Mouse (Mus musculus) testis, adult 2 months (tissue): Measurements from ENCODE around the gene Gpm6b. TPM values are rescaled to one million over a fixed set of nuclear protein-coding genes. Genes with fewer than 3 reads are reported as not detected.

Experiments used
- H3K27ac ChIP-seq: fragments of 200-500 bp; 2 replicates; pipeline ENCODE4 v1.5.1; 2012; ENCODE audit warnings: low read depth, low read length; ENCODE audit not compliant: control insufficient read depth, insufficient read depth
- H3K27me3 ChIP-seq: fragments of 200-500 bp; 2 replicates; pipeline ENCODE4 v1.6.1; 2012; ENCODE audit warnings: mild to moderate bottlenecking, low read length, moderate library complexity; ENCODE audit not compliant: control insufficient read depth, insufficient read depth
- H3K36me3 ChIP-seq: fragments of 200-500 bp; 2 replicates; pipeline ENCODE4 v1.6.1; 2012; ENCODE audit warnings: mild to moderate bottlenecking, low read length; ENCODE audit not compliant: control insufficient read depth, insufficient read depth
- H3K4me1 ChIP-seq: fragments of 200-500 bp; 2 replicates; pipeline ENCODE4 v1.6.1; 2012; ENCODE audit warnings: low read length; ENCODE audit not compliant: control insufficient read depth, insufficient read depth
- H3K4me3 ChIP-seq: fragments of 200-500 bp; 2 replicates; pipeline ENCODE4 v1.5.1; 2012; ENCODE audit warnings: low read depth, mild to moderate bottlenecking, low read length, moderate library complexity, mixed read lengths; ENCODE audit not compliant: control insufficient read depth
- CTCF ChIP-seq: fragments of 200-500 bp; IDR thresholded peaks from 2 replicates; pipeline ENCODE4 v1.5.1; 2012; ENCODE audit warnings: low read depth, mild to moderate bottlenecking, inconsistent platforms, low read length, moderate library complexity; ENCODE audit not compliant: control insufficient read depth, insufficient read depth, insufficient replicate concordance
- POLR2A ChIP-seq: fragments of 200-500 bp; IDR thresholded peaks from 2 replicates; pipeline ENCODE4 v1.6.1; 2012; ENCODE audit warnings: low read depth, mild to moderate bottlenecking, inconsistent platforms, low read length, moderate library complexity; ENCODE audit not compliant: control insufficient read depth
- polyA plus RNA-seq: library from polyadenylated mRNA; depleted of rRNA; stranded (reverse); fragments of >200 nt; gene quantifications from 2 replicates; pipeline ENCODE4 v1.2.3, GENCODE M21; 2012

Gpm6b gene
- polyA plus RNA-seq, 1 experiment: 12.8 TPM

DNA sequence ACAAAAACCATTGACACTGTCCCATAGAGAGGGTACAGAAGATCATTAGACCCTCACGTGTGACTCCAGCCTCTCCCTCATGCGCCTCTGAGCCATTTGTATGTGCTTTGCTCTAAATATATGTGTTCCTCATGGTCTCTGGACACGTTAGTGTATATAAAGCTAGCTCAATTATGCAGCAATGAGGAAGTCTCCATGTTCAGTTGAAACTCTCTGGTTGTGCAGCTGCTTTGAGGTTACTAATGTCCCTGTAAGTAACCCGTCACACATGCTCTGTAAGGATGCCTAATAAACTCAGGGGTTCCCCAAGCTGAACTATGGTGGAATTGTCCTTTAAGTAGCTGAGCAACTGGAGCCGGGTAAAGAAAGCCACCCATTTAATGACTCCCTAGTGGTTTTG, 88.9 kb downstream of the Gpm6b start:
- no peak overlapping the region for H3K4me3 ChIP-seq
- H3K27me3 ChIP-seq: no peaks in the 10 kb centered on the region
- 0 out of 2 replicates have a peak, but pooled peaks cover 3% of the 10 kb centered on the region for H3K4me1 ChIP-seq
- TF ChIP-seq CTCF (no peak), POLR2A (no peak)
- no peaks in the 10 kb centered on the region for H3K36me3 ChIP-seq
- H3K27ac ChIP-seq: no peak overlapping the region

DNA sequence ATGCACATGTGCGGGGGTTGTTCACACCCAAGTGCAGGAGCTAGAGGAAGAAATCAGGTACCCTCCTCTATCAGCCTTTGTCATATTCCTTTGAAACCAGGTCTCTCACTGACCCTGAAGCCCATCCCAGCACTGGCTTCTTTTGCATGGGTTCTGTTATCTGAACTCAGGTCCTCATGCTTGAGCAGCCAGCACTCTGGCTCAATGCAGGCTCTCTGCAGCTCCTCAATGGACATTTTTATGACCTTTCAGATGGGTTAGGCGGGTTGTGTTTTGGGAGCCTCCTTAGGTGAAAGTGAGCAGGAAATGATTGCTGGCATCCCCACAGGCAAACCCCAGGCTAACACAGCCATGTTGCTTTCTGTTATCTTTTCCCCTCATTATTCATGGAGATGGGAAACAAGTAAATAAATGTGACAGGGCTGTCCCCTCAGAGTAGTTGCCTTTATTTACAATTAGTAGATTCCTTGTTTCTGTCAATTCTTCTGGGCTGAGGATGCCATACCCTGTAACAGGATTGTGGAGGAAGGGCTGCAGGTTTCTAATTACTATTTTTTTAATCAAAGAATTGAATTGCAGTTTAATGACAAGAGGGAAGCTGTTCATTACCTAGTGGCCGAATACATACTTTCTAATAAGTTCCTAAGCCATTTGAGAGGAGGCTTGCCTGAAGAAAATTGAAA, 89.6 kb downstream of the Gpm6b start:
- Histone ChIP-seq H3K36me3 (no peaks in the 10 kb centered on the region), H3K27ac (no peak overlapping the region), H3K4me3 (no peak overlapping the region), H3K4me1 (0 out of 2 replicates have a peak, but pooled peaks cover 3% of the 10 kb centered on the region), H3K27me3 (no peaks in the 10 kb centered on the region)
- TF ChIP-seq POLR2A: no peak
- no peak for TF ChIP-seq CTCF

DNA sequence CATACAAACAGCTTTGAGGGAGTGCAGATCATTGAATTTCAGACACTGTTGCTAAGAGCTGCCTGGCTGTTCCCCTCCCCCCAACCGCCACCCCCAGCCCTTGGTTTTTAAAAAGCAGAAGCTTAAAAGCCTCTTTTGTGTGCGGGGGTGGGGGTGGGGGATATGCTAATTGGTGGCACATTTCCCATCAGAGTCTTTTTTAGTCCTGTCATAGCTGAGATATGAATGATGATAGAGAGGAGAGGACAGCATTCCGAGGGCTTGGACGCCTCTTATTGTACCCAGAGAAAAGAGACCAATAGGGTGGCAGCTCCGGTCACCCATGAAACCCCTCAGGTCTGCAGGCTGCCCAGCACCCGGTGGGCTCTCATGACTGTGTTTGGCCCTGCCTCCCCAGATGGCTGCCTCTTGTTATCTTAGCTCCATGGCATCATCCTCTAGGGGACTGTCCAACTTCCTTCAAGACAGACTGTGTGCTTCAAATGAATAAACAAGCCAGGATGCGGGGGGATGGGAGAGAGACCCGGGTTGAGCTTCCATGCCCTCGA, 90.3 kb downstream of the Gpm6b start:
- H3K27ac ChIP-seq: no peak overlapping the region
- H3K4me3 ChIP-seq: no peak overlapping the region
- no peaks in the 10 kb centered on the region for H3K36me3 ChIP-seq
- no peaks in the 10 kb centered on the region for H3K27me3 ChIP-seq
- H3K4me1 ChIP-seq: 0 out of 2 replicates have a peak, but pooled peaks cover 3% of the 10 kb centered on the region
- TF ChIP-seq CTCF (no peak), POLR2A (no peak)

DNA sequence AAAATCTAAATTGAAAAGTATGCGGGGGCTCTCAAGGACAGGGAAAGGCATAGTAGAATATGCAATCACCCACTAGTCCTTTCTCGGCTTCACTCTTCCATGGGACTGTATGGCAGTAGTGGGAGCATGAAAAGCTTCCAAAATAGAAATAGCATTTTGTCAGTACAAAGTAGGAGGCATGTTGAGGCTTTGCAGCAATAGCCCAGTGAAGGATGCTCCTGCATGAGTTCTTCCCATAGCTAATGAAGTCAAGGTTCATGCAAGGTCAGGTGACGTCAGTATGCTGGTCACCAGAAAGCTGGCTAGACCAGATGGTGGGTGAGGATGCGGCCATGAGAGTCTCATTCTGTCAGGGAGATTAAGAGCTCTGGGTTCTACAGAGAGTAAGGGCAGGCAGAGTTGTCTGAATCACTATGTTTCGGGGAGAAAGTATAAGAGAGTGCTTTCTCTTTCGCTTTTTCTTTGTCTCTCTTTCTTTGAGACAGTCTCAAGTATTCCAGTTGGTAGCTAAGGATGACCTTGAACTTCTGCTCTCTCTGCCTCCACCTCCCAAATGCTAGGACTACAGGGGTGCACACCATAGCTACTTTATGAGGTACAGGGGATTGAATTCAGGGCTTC, 95.9 kb downstream of the Gpm6b start:
- Histone ChIP-seq H3K4me1 (no peaks in the 10 kb centered on the region), H3K27ac (no peak overlapping the region), H3K4me3 (no peak overlapping the region), H3K36me3 (no peaks in the 10 kb centered on the region), H3K27me3 (no peaks in the 10 kb centered on the region)
- no peak for TF ChIP-seq CTCF
- TF ChIP-seq POLR2A: no peak

DNA sequence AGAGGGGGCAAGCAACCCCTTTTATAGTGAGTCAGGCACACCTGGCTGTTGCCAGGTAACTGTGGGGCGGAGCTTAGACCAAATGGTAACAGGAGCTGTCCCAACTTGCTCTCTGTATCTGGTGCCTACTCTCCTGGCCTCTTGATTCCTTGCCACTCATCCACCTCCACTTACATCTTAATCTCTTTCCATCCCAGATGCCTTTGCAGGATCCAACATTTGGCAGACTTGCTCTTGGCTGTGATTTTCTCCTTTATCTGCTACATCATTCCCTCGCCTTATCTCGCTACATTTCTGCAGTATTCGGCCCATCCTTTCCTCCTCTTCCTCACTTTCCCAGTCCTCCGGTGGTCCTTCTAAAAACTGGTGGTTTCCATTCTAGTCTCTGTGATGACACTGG, 99.6 kb downstream of the Gpm6b start:
- Histone ChIP-seq H3K27me3 (no peaks in the 10 kb centered on the region), H3K4me3 (no peak overlapping the region), H3K4me1 (no peaks in the 10 kb centered on the region), H3K36me3 (no peaks in the 10 kb centered on the region), H3K27ac (no peak overlapping the region)
- TF ChIP-seq CTCF (no peak), POLR2A (no peak)

DNA sequence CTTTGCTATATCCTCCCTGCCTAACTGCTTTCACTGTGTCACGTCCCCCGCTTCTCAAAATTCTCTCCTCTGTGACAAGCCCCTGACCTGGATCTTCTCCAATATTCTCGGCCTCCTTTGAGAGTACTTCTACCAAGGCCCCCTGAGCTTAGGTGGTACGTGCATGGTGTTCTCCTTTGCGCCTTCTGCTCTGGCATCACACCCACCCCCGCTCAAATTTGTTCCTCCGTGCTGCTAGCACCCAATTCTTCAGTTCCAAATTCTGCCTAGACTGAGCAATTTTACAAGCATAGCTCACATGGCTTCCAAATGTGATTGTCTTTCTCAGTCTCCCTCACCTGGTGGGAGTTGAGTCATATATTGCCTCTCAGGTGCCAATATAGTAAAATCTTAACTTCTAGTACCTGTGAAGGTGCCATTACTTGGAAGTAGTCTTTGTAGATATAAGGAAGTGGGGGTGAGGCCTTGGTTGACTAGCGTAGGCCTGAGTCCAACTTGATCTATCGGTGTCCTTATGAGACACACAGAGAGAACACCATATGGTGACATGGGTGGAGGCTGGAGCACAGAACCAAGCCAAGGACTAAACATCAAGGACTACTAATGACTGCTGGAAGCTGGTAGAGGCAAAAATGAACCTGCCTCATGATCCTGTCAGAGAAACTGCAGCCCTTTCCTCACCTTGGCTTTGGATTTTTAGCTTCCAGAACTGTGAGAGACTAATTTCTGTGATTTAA, 100.2 kb downstream of the Gpm6b start:
- Histone ChIP-seq H3K4me3 (no peak overlapping the region), H3K36me3 (no peaks in the 10 kb centered on the region), H3K27me3 (no peaks in the 10 kb centered on the region), H3K27ac (no peak overlapping the region), H3K4me1 (no peaks in the 10 kb centered on the region)
- TF ChIP-seq POLR2A: no peak
- TF ChIP-seq CTCF: no peak

DNA sequence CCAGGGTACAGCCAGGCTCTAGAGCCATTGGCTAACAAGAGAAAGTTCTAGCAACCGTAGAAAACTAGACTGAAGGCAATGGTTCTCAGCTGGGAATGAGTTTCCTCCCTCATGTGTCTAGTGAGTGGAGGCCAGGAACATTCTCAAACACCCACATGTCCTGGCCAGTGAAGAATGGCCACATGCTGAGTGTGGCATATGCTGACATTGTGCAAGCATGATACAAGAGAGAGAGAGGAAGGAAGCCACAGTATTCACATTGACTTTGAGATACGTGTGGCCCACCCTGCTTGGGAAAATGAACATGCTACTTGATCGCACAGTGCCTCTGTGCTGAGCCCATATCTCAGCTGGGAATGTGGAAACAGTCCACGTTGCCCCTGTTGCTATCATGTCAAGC, 101.2 kb downstream of the Gpm6b start:
- no peaks in the 10 kb centered on the region for H3K4me1 ChIP-seq
- TF ChIP-seq CTCF: no peak
- no peak for TF ChIP-seq POLR2A
- H3K27ac ChIP-seq: no peak overlapping the region
- H3K36me3 ChIP-seq: no peaks in the 10 kb centered on the region
- no peaks in the 10 kb centered on the region for H3K27me3 ChIP-seq
- no peak overlapping the region for H3K4me3 ChIP-seq
